Mouse (Mus musculus): ENCODE data around the gene Tspan11. TPM values are rescaled to one million over a fixed set of nuclear protein-coding genes. Genes with fewer than 3 reads are reported as not detected.
A peak's percentile ranks its signal among the peaks of the same experiment; 100 is the strongest.

Tspan11 gene
- polyA plus RNA-seq, 1 experiment from 2014 or later, result 4.7 TPM

GRCm38 (mm10) chr6:127980381-127981045 is 93.1 kb downstream of the Tspan11 start:
- WGBS, result 63% methylated on average over 11 of the region's 11 CpGs
- Histone ChIP-seq H3K27me3 (ENCODE audit: low read depth, poor library complexity, severe bottlenecking) (peaks cover 4% of the 10 kb centered on the region; the same call in 1 of the 2 replicates), H3K4me1 (peaks cover 67% of the 10 kb centered on the region), H3K9me3 (replicated peaks) (no peaks in the 10 kb centered on the region), H3K4me3 (no peak overlapping the region; the same call in 1 of the 2 replicates), H3K36me3 (no peaks in the 10 kb centered on the region), H3K27ac (replicated peaks) (peak overlapping the region; percentile 64)
- DNase-seq (ENCODE audit: low spot score), result peak; percentile 39

- peaks cover 4% of the 10 kb centered on the region; the same call in 1 of the 2 replicates for H3K27me3 ChIP-seq (ENCODE audit: low read depth, poor library complexity, severe bottlenecking)
- peaks cover 72% of the 10 kb centered on the region for H3K4me1 ChIP-seq
- peak overlapping the region; percentile 69; the same call in 1 of the 2 replicates for H3K27ac ChIP-seq (replicated peaks)
- DNase-seq (ENCODE audit: low spot score), result no peak
- no peaks in the 10 kb centered on the region for H3K9me3 ChIP-seq (replicated peaks)
- H3K4me3 ChIP-seq, result peak overlapping the region; percentile 7; the same call in 1 of the 2 replicates
- WGBS, result 73% methylated on average over 8 of the region's 8 CpGs
- H3K36me3 ChIP-seq, result no peaks in the 10 kb centered on the region
Observed at GRCm38 (mm10) chr6:127981176-127981575, 93.8 kb downstream of the Tspan11 start.

GRCm38 (mm10) chr6:127986357-127986756 is 99.0 kb downstream of the Tspan11 start:
- 58% methylated on average over 9 of the region's 9 CpGs for WGBS
- no peak overlapping the region; the same call in 1 of the 2 replicates for H3K27ac ChIP-seq (replicated peaks)
- peaks cover 65% of the 10 kb centered on the region for H3K4me1 ChIP-seq

GRCm38 (mm10) chr6:127987374-127987773 is 100.0 kb downstream of the Tspan11 start:
- Histone ChIP-seq H3K27me3 (ENCODE audit: low read depth, poor library complexity, severe bottlenecking) (no peaks in the 10 kb centered on the region), H3K27ac (replicated peaks) (no peak overlapping the region), H3K4me3 (no peak overlapping the region), H3K9me3 (replicated peaks) (no peaks in the 10 kb centered on the region), H3K36me3 (no peaks in the 10 kb centered on the region), H3K4me1 (peaks cover 56% of the 10 kb centered on the region)
- WGBS, result 95% methylated on average over 14 of the region's 14 CpGs
- no peak for DNase-seq (ENCODE audit: low spot score)

More at GRCm38 (mm10) chr6:127986357-127986756, 99.0 kb downstream of the Tspan11 start:
- Histone ChIP-seq H3K4me3 (no peak overlapping the region), H3K36me3 (no peaks in the 10 kb centered on the region), H3K27me3 (ENCODE audit: low read depth, poor library complexity, severe bottlenecking) (no peaks in the 10 kb centered on the region), H3K9me3 (replicated peaks) (no peaks in the 10 kb centered on the region)
- no peak for DNase-seq (ENCODE audit: low spot score)

- Histone ChIP-seq H3K9me3 (replicated peaks) (no peaks in the 10 kb centered on the region), H3K4me3 (no peak overlapping the region), H3K27ac (replicated peaks) (peak overlapping the region; percentile 1; the same call in 1 of the 2 replicates), H3K27me3 (ENCODE audit: low read depth, poor library complexity, severe bottlenecking) (no peaks in the 10 kb centered on the region), H3K36me3 (no peaks in the 10 kb centered on the region), H3K4me1 (peaks cover 46% of the 10 kb centered on the region)
- DNase-seq (ENCODE audit: low spot score), result no peak
- 85% methylated on average over 12 of the region's 12 CpGs for WGBS
Observed at GRCm38 (mm10) chr6:127988944-127989494, 101.6 kb downstream of the Tspan11 start.

- Histone ChIP-seq H3K27me3 (ENCODE audit: low read depth, poor library complexity, severe bottlenecking) (no peaks in the 10 kb centered on the region), H3K9me3 (replicated peaks) (no peaks in the 10 kb centered on the region), H3K4me3 (no peak overlapping the region), H3K4me1 (peaks cover 45% of the 10 kb centered on the region), H3K27ac (replicated peaks) (peak overlapping the region; percentile 1; the same call in 1 of the 2 replicates), H3K36me3 (no peaks in the 10 kb centered on the region)
- WGBS, result 74% methylated on average over 11 of the region's 11 CpGs
- DNase-seq (ENCODE audit: low spot score), result no peak
Observed at GRCm38 (mm10) chr6:127989624-127990212, 102.3 kb downstream of the Tspan11 start.

- DNase-seq (ENCODE audit: low spot score), result no peak
- Histone ChIP-seq H3K4me3 (no peak overlapping the region), H3K27me3 (ENCODE audit: low read depth, poor library complexity, severe bottlenecking) (no peaks in the 10 kb centered on the region), H3K36me3 (no peaks in the 10 kb centered on the region), H3K4me1 (peaks cover 37% of the 10 kb centered on the region), H3K27ac (replicated peaks) (no peak overlapping the region), H3K9me3 (replicated peaks) (no peaks in the 10 kb centered on the region)
- WGBS, result 91% methylated on average over 11 of the region's 11 CpGs
Observed at GRCm38 (mm10) chr6:127991509-127992176, 104.3 kb downstream of the Tspan11 start.

GRCm38 (mm10) chr6:127992993-127993392 is 105.6 kb downstream of the Tspan11 start:
- no peak overlapping the region for H3K4me3 ChIP-seq
- no peaks in the 10 kb centered on the region for H3K27me3 ChIP-seq (ENCODE audit: low read depth, poor library complexity, severe bottlenecking)
- peaks cover 33% of the 10 kb centered on the region for H3K4me1 ChIP-seq
- 90% methylated on average over 8 of the region's 8 CpGs for WGBS
- H3K9me3 ChIP-seq (replicated peaks), result no peaks in the 10 kb centered on the region
- H3K36me3 ChIP-seq, result no peaks in the 10 kb centered on the region
- no peak for DNase-seq (ENCODE audit: low spot score)
- H3K27ac ChIP-seq (replicated peaks), result peak overlapping the region; percentile 3; the same call in 1 of the 2 replicates

GRCm38 (mm10) chr6:127996928-127997327 is 109.5 kb downstream of the Tspan11 start:
- Histone ChIP-seq H3K36me3 (no peaks in the 10 kb centered on the region), H3K27me3 (ENCODE audit: low read depth, poor library complexity, severe bottlenecking) (no peaks in the 10 kb centered on the region), H3K4me3 (no peak overlapping the region), H3K9me3 (replicated peaks) (no peaks in the 10 kb centered on the region), H3K4me1 (peaks cover 28% of the 10 kb centered on the region), H3K27ac (replicated peaks) (no peak overlapping the region)
- WGBS, result 82% methylated on average over 5 of the region's 5 CpGs
- DNase-seq (ENCODE audit: low spot score), result no peak

GRCm38 (mm10) chr6:127999118-127999517 is 111.7 kb downstream of the Tspan11 start:
- Histone ChIP-seq H3K4me1 (peaks cover 41% of the 10 kb centered on the region), H3K4me3 (no peak overlapping the region), H3K27me3 (ENCODE audit: low read depth, poor library complexity, severe bottlenecking) (no peaks in the 10 kb centered on the region), H3K9me3 (replicated peaks) (no peaks in the 10 kb centered on the region), H3K27ac (replicated peaks) (no peak overlapping the region), H3K36me3 (no peaks in the 10 kb centered on the region)
- 98% methylated on average over 2 of the region's 2 CpGs for WGBS
- DNase-seq (ENCODE audit: low spot score), result no peak

GRCm38 (mm10) chr6:128000777-128001176 is 113.4 kb downstream of the Tspan11 start:
- H3K9me3 ChIP-seq (replicated peaks), result no peaks in the 10 kb centered on the region
- no peak for DNase-seq (ENCODE audit: low spot score)
- WGBS, result 88% methylated on average over 3 of the region's 3 CpGs
- H3K27me3 ChIP-seq (ENCODE audit: low read depth, poor library complexity, severe bottlenecking), result no peaks in the 10 kb centered on the region
- H3K27ac ChIP-seq (replicated peaks), result no peak overlapping the region
- H3K4me3 ChIP-seq, result no peak overlapping the region
- no peaks in the 10 kb centered on the region for H3K36me3 ChIP-seq
- peaks cover 50% of the 10 kb centered on the region for H3K4me1 ChIP-seq

- H3K4me3 ChIP-seq, result no peak overlapping the region
- peak overlapping the region; percentile 69 for H3K27ac ChIP-seq (replicated peaks)
- no peaks in the 10 kb centered on the region for H3K9me3 ChIP-seq (replicated peaks)
- no peaks in the 10 kb centered on the region for H3K27me3 ChIP-seq (ENCODE audit: low read depth, poor library complexity, severe bottlenecking)
- 38% methylated on average over 1 of the region's 1 CpGs for WGBS
- no peaks in the 10 kb centered on the region for H3K36me3 ChIP-seq
- peaks cover 56% of the 10 kb centered on the region for H3K4me1 ChIP-seq
- DNase-seq (ENCODE audit: low spot score), result no peak
Observed at GRCm38 (mm10) chr6:128001587-128001986, 114.2 kb downstream of the Tspan11 start.

Measured in midbrain, embryonic 10.5 days (tissue).